Mouse (Mus musculus) thymus, adult 2 months (tissue): ENCODE measurements at regions not wholly inside any gene's neighbourhood (a gene's known extent, or its start where the extent isn't known, plus 50 kb on each side); places are given as distances from the start of the nearest gene placed in this dataset.

Experiments
- DNase-seq: peaks from one replicate; pipeline ENCODE4 v3.0.0; 2021
- H3K27ac ChIP-seq: fragments of 200-500 bp; 2 replicates; pipeline ENCODE4 v1.5.1; 2012; ENCODE audit warnings: low read length, control low read depth; ENCODE audit not compliant: control insufficient read depth, insufficient read depth
- H3K27me3 ChIP-seq: fragments of 200-500 bp; 2 replicates; pipeline ENCODE4 v1.6.1; 2012; ENCODE audit warnings: mild to moderate bottlenecking, low read length, moderate library complexity, mixed read lengths; ENCODE audit not compliant: control insufficient read depth, insufficient read depth
- H3K36me3 ChIP-seq: fragments of 200-500 bp; 2 replicates; pipeline ENCODE4 v1.6.1; 2012; ENCODE audit warnings: mild to moderate bottlenecking, low read length, moderate library complexity; ENCODE audit not compliant: control insufficient read depth, insufficient read depth
- H3K4me1 ChIP-seq: fragments of 200-500 bp; replicated peaks from 2 replicates; pipeline ENCODE4 v1.6.1; 2012; ENCODE audit warnings: low read length; ENCODE audit not compliant: control insufficient read depth, insufficient read depth
- H3K4me3 ChIP-seq: fragments of 200-500 bp; 2 replicates; pipeline ENCODE4 v1.5.1; 2012; ENCODE audit warnings: mild to moderate bottlenecking, low read length, control low read depth, moderate library complexity; ENCODE audit not compliant: control insufficient read depth, insufficient read depth
- CTCF ChIP-seq: fragments of 200-500 bp; IDR thresholded peaks from 2 replicates; pipeline ENCODE4 v1.5.1; 2012; ENCODE audit warnings: mild to moderate bottlenecking, control low read depth, low read length, moderate library complexity, borderline replicate concordance; ENCODE audit not compliant: control insufficient read depth, poor library complexity, insufficient read depth; ENCODE audit errors: extremely low read depth
- POLR2A ChIP-seq: fragments of 200-500 bp; IDR thresholded peaks from 2 replicates; pipeline ENCODE4 v1.6.1; 2012; ENCODE audit warnings: mild to moderate bottlenecking, low read length, control low read depth, moderate library complexity; ENCODE audit not compliant: control insufficient read depth, poor library complexity, insufficient read depth; ENCODE audit errors: extremely low read depth
- WGBS: fragments of 180-500 bp; shearing (Covaris S2); methylation state at CpG from one replicate; pipeline ENCODE4 v1.1.7; 2018; 5-methylcytosine and 5-hydroxymethylcytosine counted together

- WGBS, result 85% methylated on average over 3 of the region's 3 CpGs
Measured at GRCm38 (mm10) chr13:71369832-71370231, 528.2 kb upstream of the Adamts16 start.

GRCm38 (mm10) chr13:71365261-71365660 is 523.6 kb upstream of the Adamts16 start:
- no peak overlapping the region for H3K27ac ChIP-seq
- no peaks in the 10 kb centered on the region for H3K4me1 ChIP-seq
- no peaks in the 10 kb centered on the region for H3K27me3 ChIP-seq
- DNase-seq, result no peak
- 92% methylated on average over 3 of the region's 3 CpGs for WGBS
- H3K36me3 ChIP-seq, result no peaks in the 10 kb centered on the region
- H3K4me3 ChIP-seq, result no peak overlapping the region
- no peak for TF ChIP-seq POLR2A
- no peak for TF ChIP-seq CTCF

More at GRCm38 (mm10) chr13:71369832-71370231, 528.2 kb upstream of the Adamts16 start:
- Histone ChIP-seq H3K4me1 (no peaks in the 10 kb centered on the region), H3K27ac (no peak overlapping the region), H3K36me3 (no peaks in the 10 kb centered on the region), H3K27me3 (no peaks in the 10 kb centered on the region), H3K4me3 (no peak overlapping the region)
- no peak for TF ChIP-seq POLR2A
- DNase-seq, result no peak

DNA sequence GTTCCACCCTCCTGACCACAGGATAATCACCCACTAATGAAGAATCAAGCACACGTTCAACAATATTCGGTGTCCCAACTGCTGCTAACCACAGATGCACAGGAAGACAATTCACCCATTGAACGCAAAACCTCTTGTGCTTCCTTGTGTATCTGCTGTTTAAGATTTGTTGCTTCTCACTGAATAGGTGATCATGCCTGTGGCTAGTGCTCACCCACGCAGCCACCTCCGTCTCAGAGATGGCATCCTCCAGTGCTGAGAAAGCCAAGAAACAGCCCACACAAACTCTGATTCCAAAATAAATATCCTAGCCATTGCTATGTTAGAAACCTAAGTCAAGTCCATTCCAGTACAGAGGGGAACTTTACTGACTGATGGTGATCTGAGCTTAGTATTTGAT is 520.7 kb upstream of the Adamts16 start:
- Histone ChIP-seq H3K4me3 (no peak overlapping the region), H3K27ac (no peak overlapping the region), H3K4me1 (no peaks in the 10 kb centered on the region), H3K27me3 (no peaks in the 10 kb centered on the region), H3K36me3 (no peaks in the 10 kb centered on the region)
- 73% methylated on average over 5 of the region's 5 CpGs for WGBS
- DNase-seq, result no peak
- TF ChIP-seq POLR2A (no peak), CTCF (no peak)

GRCm38 (mm10) chr13:71359112-71359511 is 517.5 kb upstream of the Adamts16 start:
- no peaks in the 10 kb centered on the region for H3K27me3 ChIP-seq
- no peak overlapping the region for H3K27ac ChIP-seq
- no peak for DNase-seq
- TF ChIP-seq CTCF, result no peak
- TF ChIP-seq POLR2A, result no peak
- H3K36me3 ChIP-seq, result no peaks in the 10 kb centered on the region
- no peaks in the 10 kb centered on the region for H3K4me1 ChIP-seq
- no peak overlapping the region for H3K4me3 ChIP-seq
- WGBS, result 86% methylated on average over 11 of the region's 11 CpGs

DNA sequence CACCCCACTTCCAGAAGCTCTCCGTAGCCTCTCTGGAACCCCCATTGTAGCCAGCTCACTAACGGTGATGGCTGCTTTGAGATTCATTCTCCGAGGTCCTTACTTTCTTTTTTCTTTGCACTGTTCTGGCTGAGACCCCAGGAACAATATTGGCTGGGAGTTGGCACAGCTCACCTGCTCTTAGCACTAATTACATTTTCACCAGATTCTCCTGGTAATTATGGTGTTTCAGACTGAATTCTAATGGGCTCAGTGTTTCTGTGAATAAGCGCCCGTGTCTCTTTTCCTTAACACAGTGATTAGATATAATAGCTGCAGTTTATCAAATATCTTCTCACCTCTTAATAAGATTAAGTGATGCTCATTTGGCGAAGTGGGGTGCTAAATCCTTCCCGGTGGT is 509.2 kb upstream of the Adamts16 start:
- 94% methylated on average over 7 of the region's 7 CpGs for WGBS
- Histone ChIP-seq H3K4me1 (no peaks in the 10 kb centered on the region), H3K4me3 (no peak overlapping the region), H3K36me3 (no peaks in the 10 kb centered on the region), H3K27ac (no peak overlapping the region), H3K27me3 (no peaks in the 10 kb centered on the region)
- DNase-seq, result no peak
- no peak for TF ChIP-seq CTCF
- no peak for TF ChIP-seq POLR2A

- Histone ChIP-seq H3K36me3 (no peaks in the 10 kb centered on the region), H3K27ac (no peak overlapping the region), H3K4me1 (no peaks in the 10 kb centered on the region), H3K27me3 (no peaks in the 10 kb centered on the region), H3K4me3 (no peak overlapping the region)
- WGBS, result 87% methylated on average over 1 of the region's 1 CpGs
- TF ChIP-seq CTCF (no peak), POLR2A (no peak)
- no peak for DNase-seq
Measured at GRCm38 (mm10) chr13:71342921-71343320, 501.3 kb upstream of the Adamts16 start.

- 89% methylated on average over 6 of the region's 6 CpGs for WGBS
- no peak for DNase-seq
- no peak overlapping the region for H3K4me3 ChIP-seq
- TF ChIP-seq CTCF, result no peak
- TF ChIP-seq POLR2A, result no peak
- no peaks in the 10 kb centered on the region for H3K4me1 ChIP-seq
- H3K36me3 ChIP-seq, result no peaks in the 10 kb centered on the region
- H3K27me3 ChIP-seq, result no peaks in the 10 kb centered on the region
- H3K27ac ChIP-seq, result no peak overlapping the region
Measured at GRCm38 (mm10) chr13:71338700-71339099, 497.1 kb upstream of the Adamts16 start.
